Mouse (Mus musculus) retina, adult 2 months (tissue): Measurements from ENCODE around the gene Zfp618.

Source experiments
- DNase-seq: peaks from one replicate; pipeline ENCODE4 v3.0.0-alpha.2; 2012; ENCODE audit warnings: low read depth, low spot score

Gene Zfp618

GRCm38 (mm10) chr4:62998908-62999307 is 33.5 kb downstream of the Zfp618 start:
- no peak for DNase-seq

- no peak for DNase-seq
Measured at GRCm38 (mm10) chr4:62999321-62999720, 33.9 kb downstream of the Zfp618 start.

- no peak for DNase-seq
Measured at GRCm38 (mm10) chr4:62999916-63000315, 34.5 kb downstream of the Zfp618 start.

- DNase-seq, result no peak
Measured at GRCm38 (mm10) chr4:63000316-63001055, 35.1 kb downstream of the Zfp618 start.

GRCm38 (mm10) chr4:63002386-63002785 is 37.0 kb downstream of the Zfp618 start:
- DNase-seq, result no peak

GRCm38 (mm10) chr4:63004519-63004918 is 39.1 kb downstream of the Zfp618 start:
- no peak for DNase-seq

GRCm38 (mm10) chr4:63005446-63006185 is 40.2 kb downstream of the Zfp618 start:
- no peak for DNase-seq

GRCm38 (mm10) chr4:63006198-63007155 is 41.1 kb downstream of the Zfp618 start:
- no peak for DNase-seq

GRCm38 (mm10) chr4:63008206-63008605 is 42.8 kb downstream of the Zfp618 start:
- no peak for DNase-seq

- no peak for DNase-seq
Measured at GRCm38 (mm10) chr4:63008822-63009221, 43.4 kb downstream of the Zfp618 start.

GRCm38 (mm10) chr4:63009821-63010220 is 44.4 kb downstream of the Zfp618 start:
- DNase-seq, result no peak

- DNase-seq, result no peak
Measured at GRCm38 (mm10) chr4:63010226-63010625, 44.9 kb downstream of the Zfp618 start.

- no peak for DNase-seq
Measured at GRCm38 (mm10) chr4:63018616-63019015, 53.2 kb downstream of the Zfp618 start.

GRCm38 (mm10) chr4:63019428-63019858 is 54.1 kb downstream of the Zfp618 start:
- DNase-seq, result no peak

- DNase-seq, result no peak
Measured at GRCm38 (mm10) chr4:63021034-63021700, 55.8 kb downstream of the Zfp618 start.

- DNase-seq, result no peak
Measured at GRCm38 (mm10) chr4:63023465-63023864, 58.1 kb downstream of the Zfp618 start.

- DNase-seq, result no peak
Measured at GRCm38 (mm10) chr4:63024098-63024497, 58.7 kb downstream of the Zfp618 start.

- no peak for DNase-seq
Measured at GRCm38 (mm10) chr4:63024734-63025256, 59.4 kb downstream of the Zfp618 start.

- no peak for DNase-seq
Measured at GRCm38 (mm10) chr4:63025306-63025705, 59.9 kb downstream of the Zfp618 start.

GRCm38 (mm10) chr4:63026286-63026685 is 60.9 kb downstream of the Zfp618 start:
- DNase-seq, result no peak

GRCm38 (mm10) chr4:63027451-63027850 is 62.1 kb downstream of the Zfp618 start:
- DNase-seq, result no peak
